Mouse (Mus musculus): ENCODE results near the gene Cr2.
"Not testable (repeated sequence)": the region's sequence is repeated elsewhere in the genome, so short reads cannot be mapped to it uniquely, and the experiment has no call there.

The Cr2 gene

GRCm38 (mm10) chr1:195175980-195176931 lies at the start of gene Cr2:
Cr2 (minus strand) TSS chr1:195176716.
- peak; percentile 49 to 52 for DNase-seq

- DNase-seq = no peak
These were observed 45.3 kb upstream of the Cr2 start for GRCm38 (mm10) chr1:195221781-195222180.

GRCm38 (mm10) chr1:195212851-195213250 lies 36.3 kb upstream of the Cr2 start:
- not testable (repeated sequence) for DNase-seq

- no peak for DNase-seq
These were observed 8.2 kb upstream of the Cr2 start for GRCm38 (mm10) chr1:195184746-195185145.

GRCm38 (mm10) chr1:195164996-195165755 lies 11.3 kb downstream of the Cr2 start:
- DNase-seq = no peak

- no peak for DNase-seq
These were observed 44.4 kb downstream of the Cr2 start for GRCm38 (mm10) chr1:195132070-195132469.

- no peak for DNase-seq
These were observed 44.9 kb downstream of the Cr2 start for GRCm38 (mm10) chr1:195131675-195132015.

GRCm38 (mm10) chr1:195130953-195131674 lies 45.4 kb downstream of the Cr2 start, which contains the start of gene Cr1l:
Cr1l (minus strand) TSS chr1:195131586.
- peak; percentile 91 to 93 for DNase-seq

GRCm38 (mm10) chr1:195130479-195130878 lies 46.0 kb downstream of the Cr2 start:
- no peak for DNase-seq

- no peak for DNase-seq
These were observed 46.6 kb downstream of the Cr2 start for GRCm38 (mm10) chr1:195129867-195130266.

- no peak for DNase-seq
These were observed 62.1 kb downstream of the Cr2 start for GRCm38 (mm10) chr1:195114414-195114813.

- DNase-seq = no peak
These were observed 62.9 kb downstream of the Cr2 start for GRCm38 (mm10) chr1:195113621-195114020.

GRCm38 (mm10) chr1:195100693-195101092 lies 75.8 kb downstream of the Cr2 start:
- no peak for DNase-seq

- no peak for DNase-seq
These were observed 78.5 kb downstream of the Cr2 start for GRCm38 (mm10) chr1:195098004-195098403.

- peak; percentile 76 to 86 for DNase-seq
These were observed 84.2 kb downstream of the Cr2 start, which contains the start of gene Cd46 for GRCm38 (mm10) chr1:195092220-195092720. Cd46 (minus strand) TSS chr1:195092249.

- DNase-seq = no peak
These were observed 84.8 kb downstream of the Cr2 start for GRCm38 (mm10) chr1:195091699-195092219.
